Mouse (Mus musculus): ENCODE measurements at regions not wholly inside any gene's neighbourhood (a gene's known extent, or its start where the extent isn't known, plus 50 kb on each side); places are given as distances from the start of the nearest gene placed in this dataset.

GRCm38 (mm10) chr6:103033418-103033817 is 460.5 kb upstream of the Cntn3 start:
- TF ChIP-seq GATA1 (IDR thresholded peaks at IDR 0.05; ENCODE audit: borderline replicate concordance, low read length) (no peak), FLI1 (IDR thresholded peaks at IDR 0.05; ENCODE audit: low read length) (no peak)
